8 mouse cellular contexts compared by ENCODE assay signal in the genomic region with DNA sequence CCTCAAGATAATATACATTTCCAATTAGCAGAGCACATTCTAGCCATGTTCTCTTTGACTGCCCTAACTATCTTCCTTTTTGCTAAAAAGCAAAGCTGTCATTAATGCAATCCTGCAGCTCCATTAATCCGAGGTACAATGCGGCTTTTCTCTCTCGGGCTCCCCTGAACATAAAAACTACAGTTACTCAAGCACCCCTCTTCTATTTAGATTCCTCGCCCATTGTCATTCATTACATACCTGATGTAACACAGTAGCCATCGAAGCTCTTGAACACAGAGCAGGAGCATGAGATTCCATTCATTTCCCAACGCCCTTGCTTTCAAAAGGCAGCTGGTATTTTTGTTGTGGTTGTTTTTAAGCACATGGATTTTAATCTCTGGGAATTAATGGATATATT.
DNase-seq lines count a peak whose midpoint lies in the region; ATAC-seq lines count a peak whose summit lies in the region.

No protein-coding gene starts in this region.

- intact Hi-C loops in heart, postnatal 14 days (cut with DNase I) = loop anchor here (5.0 kb wide), 1 partner anchor 215 kb away; no protein-coding TSS in a partner anchor

- no peaks in the 10 kb centered on the region for H3K9me3 ChIP-seq in heart, embryonic 12.5 days (replicated peaks)
- no peaks in the 10 kb centered on the region for H3K9me3 ChIP-seq in forebrain, embryonic 15.5 days
- no peaks in the 10 kb centered on the region for H3K9me3 ChIP-seq in limb, embryonic 15.5 days

- no peak overlapping the region for H3K4me3 ChIP-seq in heart, embryonic 12.5 days
- peak overlapping the region; percentile 40 for H3K4me3 ChIP-seq in forebrain, embryonic 15.5 days
- H3K4me3 ChIP-seq in limb, embryonic 15.5 days = peak overlapping the region; percentile 41

- H3K4me1 ChIP-seq in heart, embryonic 12.5 days (replicated peaks) = peaks cover 12% of the 10 kb centered on the region
- peaks cover 34% of the 10 kb centered on the region for H3K4me1 ChIP-seq in forebrain, embryonic 15.5 days
- peaks cover 16% of the 10 kb centered on the region for H3K4me1 ChIP-seq in limb, embryonic 15.5 days

- peak overlapping the region; percentile 89; the same call in 1 of the 2 replicates for H3K27ac ChIP-seq in heart, embryonic 12.5 days (ENCODE audit: poor library complexity, severe bottlenecking)
- peak overlapping the region; percentile 99 for H3K27ac ChIP-seq in forebrain, embryonic 15.5 days (replicated peaks)
- H3K27ac ChIP-seq in limb, embryonic 15.5 days = peak overlapping the region; percentile 88

- no peak for DNase-seq in heart, postnatal 14 days
- DNase-seq in ES-CJ7 (ENCODE audit: low read depth, low spot score) = peak; percentile 62
- DNase-seq in gastrocnemius, adult 8-10 months (ENCODE audit: low spot score in 2 of 2) = no peak
- DNase-seq in adrenal gland, postnatal 10 days = no peak
- DNase-seq in gastrocnemius, postnatal 4 days (ENCODE audit: low spot score in 2 of 2) = no peak

- 30% methylated on average over 6 of the region's 6 CpGs for WGBS in heart, embryonic 12.5 days
- 6% methylated on average over 6 of the region's 6 CpGs for WGBS in forebrain, embryonic 15.5 days
- WGBS in limb, embryonic 15.5 days = 34% methylated on average over 6 of the region's 6 CpGs

- ATAC-seq in heart, embryonic 12.5 days (ENCODE audit: insufficient number of reproducible peaks, low FRiP score) = no peak
- ATAC-seq in forebrain, embryonic 15.5 days (replicated peaks) = peak; percentile 1; the same call in 1 of the 2 replicates
- ATAC-seq in limb, embryonic 15.5 days (ENCODE audit: insufficient number of reproducible peaks, low FRiP score, low TSS enrichment, low read depth) = no peak

- peak overlapping the region; percentile 73 for H3K4me2 ChIP-seq in heart, embryonic 12.5 days
- H3K4me2 ChIP-seq in forebrain, embryonic 15.5 days (replicated peaks) = peak overlapping the region; percentile 61
- peak overlapping the region; percentile 67 for H3K4me2 ChIP-seq in limb, embryonic 15.5 days

- no peaks in the 10 kb centered on the region for H3K36me3 ChIP-seq in heart, embryonic 12.5 days
- no peaks in the 10 kb centered on the region for H3K36me3 ChIP-seq in forebrain, embryonic 15.5 days
- no peaks in the 10 kb centered on the region for H3K36me3 ChIP-seq in limb, embryonic 15.5 days

- no peaks in the 10 kb centered on the region for H3K27me3 ChIP-seq in heart, embryonic 12.5 days (replicated peaks)
- no peaks in the 10 kb centered on the region for H3K27me3 ChIP-seq in forebrain, embryonic 15.5 days
- H3K27me3 ChIP-seq in limb, embryonic 15.5 days = no peaks in the 10 kb centered on the region

- no peak overlapping the region for H3K9ac ChIP-seq in heart, embryonic 12.5 days
- peak overlapping the region; percentile 61 for H3K9ac ChIP-seq in forebrain, embryonic 15.5 days (replicated peaks)
- no peak overlapping the region; the same call in 1 of the 2 replicates for H3K9ac ChIP-seq in limb, embryonic 15.5 days
